Mouse (Mus musculus) liver, postnatal 0 days (tissue): ENCODE measurements around the gene Cbarp. TPM values are rescaled to one million over a fixed set of nuclear protein-coding genes. Genes with fewer than 3 reads are reported as not detected.
A peak's percentile ranks its signal among the peaks of the same experiment; 100 is the strongest.
"Not testable (repeated sequence)": the region's sequence is repeated elsewhere in the genome, so short reads cannot be mapped to it uniquely, and the experiment has no call there.

Source experiments
- ATAC-seq: fragments of 200-750 bp; cut with Nextera tagmentation; 2 replicates; pipeline ENCODE4 v1.8.0; 2017; ENCODE audit warnings: mild to moderate bottlenecking, moderate library complexity
- DNase-seq: peaks from one replicate; pipeline ENCODE4 v3.0.0-alpha.2; 2016
- H3K27ac ChIP-seq: fragments of 300-500 bp; sonication (generic); 2 replicates; pipeline ENCODE4 v1.5.1; 2014; ENCODE audit warnings: antibody characterized with exemption, moderate library complexity, mild to moderate bottlenecking, low read depth
- H3K27me3 ChIP-seq: fragments of 300-500 bp; sonication (generic); 2 replicates; pipeline ENCODE4 v1.6.1; 2014; ENCODE audit warnings: low read length, control low read depth, mixed read lengths; ENCODE audit not compliant: insufficient read depth
- H3K36me3 ChIP-seq: fragments of 300-500 bp; sonication (generic); replicated peaks from 2 replicates; pipeline ENCODE4 v1.6.1; 2014; ENCODE audit warnings: mild to moderate bottlenecking, control low read depth, low read length, moderate library complexity, mixed read lengths; ENCODE audit not compliant: insufficient read depth
- H3K4me1 ChIP-seq: fragments of 300-500 bp; sonication (generic); 2 replicates; pipeline ENCODE4 v1.6.1; 2014; ENCODE audit warnings: antibody characterized with exemption, mild to moderate bottlenecking, control low read depth; ENCODE audit not compliant: insufficient read depth
- H3K4me2 ChIP-seq: fragments of 300-500 bp; sonication (generic); 2 replicates; pipeline ENCODE4 v1.6.1; 2014; ENCODE audit warnings: low read depth, mild to moderate bottlenecking, low read length, moderate library complexity, mixed read lengths
- H3K4me3 ChIP-seq: fragments of 300-500 bp; sonication (generic); 2 replicates; pipeline ENCODE4 v1.5.1; 2014; ENCODE audit warnings: low read depth, low read length
- H3K9ac ChIP-seq: fragments of 300-500 bp; sonication (generic); replicated peaks from 2 replicates; pipeline ENCODE4 v1.6.1; 2014; ENCODE audit warnings: mild to moderate bottlenecking, moderate library complexity
- H3K9me3 ChIP-seq: fragments of 300-500 bp; sonication (generic); 2 replicates; pipeline ENCODE4 v1.6.1; 2016; ENCODE audit warnings: mild to moderate bottlenecking, control low read depth, low read length, mixed read lengths
- CTCF ChIP-seq: sonication (generic); IDR thresholded peaks from 2 replicates; pipeline ENCODE4 v1.5.1; 2016; ENCODE audit warnings: antibody characterized with exemption, low read depth
- EP300 ChIP-seq: IDR thresholded peaks from 2 replicates; pipeline ENCODE4 v1.6.1; 2016; ENCODE audit warnings: antibody characterized with exemption, low read depth, mild to moderate bottlenecking
- WGBS: fragments of 180-500 bp; shearing (Covaris S2); extraction: QIAGEN DNeasy Blood & Tissue Kit; methylation state at CpG from one replicate; pipeline ENCODE4 v1.1.7; 2014; ENCODE audit not compliant: insufficient replicate concordance; 5-methylcytosine and 5-hydroxymethylcytosine counted together
- polyA plus RNA-seq: library from polyadenylated mRNA; unstranded; fragments of >200 nt; fragmentation: Nextera tagmentation; extraction: Ambion mirVana; gene quantifications from 2 replicates; pipeline ENCODE4 v1.2.1, GENCODE M21; 2015

Cbarp gene
- polyA plus RNA-seq, 1 experiment from 2014 or later = 0.18 TPM

DNA sequence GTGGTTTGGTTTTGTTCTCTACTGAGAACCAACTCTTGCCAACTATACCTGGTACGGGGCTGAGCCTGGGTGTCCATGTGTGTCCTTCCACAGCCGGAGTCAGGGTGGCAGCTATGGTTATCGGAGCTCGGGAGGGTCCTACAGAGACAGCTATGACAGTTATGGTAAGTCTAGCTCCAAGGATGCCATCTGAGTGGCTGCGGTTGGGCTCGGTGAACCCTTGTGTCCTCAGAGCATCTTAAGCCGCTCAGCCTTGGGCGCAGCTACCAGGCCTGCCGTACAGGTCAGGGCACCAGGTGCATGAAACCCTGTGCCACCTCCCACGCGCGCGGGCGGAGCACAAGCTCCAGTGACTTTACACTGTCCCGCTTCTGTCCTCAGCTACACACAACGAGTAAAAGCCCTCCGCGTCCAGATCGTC lies 30.0 kb upstream of the Cbarp start:
- ATAC-seq = no peak
- TF ChIP-seq EP300 (no peak), CTCF (no peak)
- no peak for DNase-seq
- Histone ChIP-seq H3K9me3 (no peaks in the 10 kb centered on the region), H3K4me3 (no peak overlapping the region), H3K4me1 (peaks cover 40% of the 10 kb centered on the region), H3K27ac (no peak overlapping the region), H3K27me3 (no peaks in the 10 kb centered on the region), H3K4me2 (no peak overlapping the region), H3K9ac (no peak overlapping the region), H3K36me3 (peaks cover 25% of the 10 kb centered on the region)
- 96% methylated on average over 19 of the region's 19 CpGs for WGBS

DNA sequence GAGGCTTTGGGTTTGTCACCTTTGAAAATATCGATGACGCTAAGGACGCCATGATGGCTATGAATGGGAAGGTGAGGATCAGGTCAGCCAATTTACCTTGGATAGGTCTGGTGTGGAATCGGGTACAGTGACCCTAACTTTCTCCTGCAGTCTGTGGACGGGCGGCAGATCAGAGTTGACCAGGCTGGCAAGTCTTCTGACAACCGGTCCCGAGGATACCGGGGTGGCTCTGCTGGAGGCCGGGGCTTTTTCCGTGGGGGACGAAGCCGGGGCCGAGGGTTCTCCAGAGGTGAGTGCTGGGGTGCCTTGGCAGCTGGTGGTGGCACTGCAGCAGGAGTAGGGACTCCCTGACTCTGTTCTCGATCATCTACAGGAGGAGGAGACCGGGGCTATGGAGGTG lies 29.4 kb upstream of the Cbarp start:
- WGBS = 89% methylated on average over 16 of the region's 16 CpGs
- Histone ChIP-seq H3K9ac (no peak overlapping the region), H3K4me1 (peaks cover 45% of the 10 kb centered on the region), H3K4me2 (no peak overlapping the region), H3K27me3 (no peaks in the 10 kb centered on the region), H3K36me3 (peaks cover 25% of the 10 kb centered on the region), H3K4me3 (no peak overlapping the region), H3K27ac (no peak overlapping the region), H3K9me3 (no peaks in the 10 kb centered on the region)
- DNase-seq (no peak), ATAC-seq (no peak)
- TF ChIP-seq CTCF (no peak), EP300 (no peak)

DNA sequence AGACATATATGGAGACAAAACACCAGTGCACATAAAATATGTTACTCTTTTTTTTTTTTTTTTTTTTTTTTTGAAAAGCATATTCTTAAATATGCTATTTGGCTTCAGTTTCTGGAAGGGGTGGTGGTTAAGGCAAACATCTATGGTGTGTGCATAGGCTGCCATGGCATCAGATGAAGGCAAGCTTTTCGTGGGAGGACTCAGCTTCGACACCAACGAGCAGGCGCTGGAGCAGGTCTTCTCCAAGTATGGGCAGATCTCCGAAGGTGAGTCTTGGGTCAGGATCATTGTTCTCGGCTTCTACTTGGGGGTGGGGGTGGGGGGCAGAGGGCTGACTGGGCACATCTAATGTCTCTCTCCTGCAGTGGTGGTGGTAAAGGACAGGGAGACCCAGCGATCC lies 29.0 kb upstream of the Cbarp start:
- Histone ChIP-seq H3K9me3 (no peaks in the 10 kb centered on the region), H3K9ac (no peak overlapping the region), H3K4me1 (peaks cover 47% of the 10 kb centered on the region), H3K4me3 (no peak overlapping the region), H3K27me3 (no peaks in the 10 kb centered on the region), H3K4me2 (no peak overlapping the region), H3K36me3 (peaks cover 25% of the 10 kb centered on the region), H3K27ac (no peak overlapping the region)
- DNase-seq (no peak), ATAC-seq (no peak)
- TF ChIP-seq EP300 = no peak
- 89% methylated on average over 7 of the region's 7 CpGs for WGBS

DNA sequence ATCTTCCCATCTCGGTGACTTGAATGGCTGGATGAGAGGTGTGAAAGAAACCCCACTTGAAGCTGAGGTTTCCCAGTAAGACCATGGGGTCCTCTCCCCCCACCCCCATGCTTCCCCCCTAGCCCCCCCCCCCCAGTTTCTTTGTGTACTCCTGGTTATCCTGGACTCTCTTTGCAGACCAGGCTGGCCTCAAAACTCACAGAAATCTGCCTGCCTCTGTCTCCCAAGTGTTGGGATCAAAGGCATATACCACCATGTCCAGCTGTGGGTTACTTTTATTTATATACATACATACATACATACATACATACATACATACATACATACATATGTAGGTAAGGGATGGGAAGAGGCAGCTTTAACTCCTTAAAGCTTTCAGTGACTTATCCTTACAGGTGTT lies 28.4 kb upstream of the Cbarp start:
- ATAC-seq = no peak
- Histone ChIP-seq H3K4me3 (peak overlapping the region; percentile 71), H3K9me3 (no peaks in the 10 kb centered on the region), H3K4me2 (peak overlapping the region; percentile 81), H3K4me1 (peaks cover 53% of the 10 kb centered on the region), H3K36me3 (peaks cover 25% of the 10 kb centered on the region), H3K27ac (peak overlapping the region; percentile 99), H3K27me3 (no peaks in the 10 kb centered on the region), H3K9ac (peak overlapping the region; percentile 96; the same call in 1 of the 2 replicates)
- TF ChIP-seq EP300 (no peak), CTCF (no peak)
- no peak for DNase-seq
- 65% methylated on average over 1 of the region's 1 CpGs for WGBS

DNA sequence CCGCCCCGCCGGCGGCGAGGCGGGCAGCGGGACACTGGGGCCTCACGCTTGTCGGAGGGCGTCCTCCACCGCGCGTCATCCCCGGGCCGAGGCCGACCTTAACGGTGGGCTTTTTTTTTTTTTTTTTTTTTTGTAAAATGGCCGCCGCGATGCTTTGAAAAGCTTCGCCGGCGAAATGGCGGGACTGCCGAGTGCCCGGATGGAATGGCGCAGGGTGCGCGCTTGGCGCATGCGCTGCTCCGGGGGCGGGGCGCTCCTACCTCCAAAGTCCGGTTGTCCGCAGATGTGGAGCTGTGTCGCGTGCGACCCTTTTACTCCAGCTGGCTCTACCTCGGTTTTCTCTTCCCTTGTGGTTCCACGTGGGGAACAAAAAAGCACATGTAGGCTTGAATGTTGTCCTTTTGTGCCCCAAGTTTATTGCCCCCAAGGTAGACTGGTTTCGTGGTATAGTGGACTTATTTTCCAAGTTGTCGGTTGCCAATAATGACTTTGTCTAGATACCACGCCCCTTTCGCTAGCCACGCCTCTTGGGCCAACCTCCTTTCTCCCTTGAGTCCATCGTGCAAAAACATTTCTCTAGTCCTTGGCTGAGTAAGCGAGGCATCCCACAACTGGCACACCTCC lies 27.5 kb upstream of the Cbarp start:
- Histone ChIP-seq H3K27me3 (no peaks in the 10 kb centered on the region), H3K4me2 (peak overlapping the region; percentile 81), H3K4me1 (peaks cover 56% of the 10 kb centered on the region), H3K4me3 (peak overlapping the region; percentile 71), H3K9me3 (no peaks in the 10 kb centered on the region), H3K9ac (peak overlapping the region; percentile 96), H3K36me3 (peaks cover 25% of the 10 kb centered on the region), H3K27ac (peak overlapping the region; percentile 99)
- TF ChIP-seq CTCF (no peak), EP300 (peak; percentile 9; the same call in 1 of the 2 replicates)
- peak; percentile 67 for ATAC-seq
- DNase-seq = peak; percentile 96
- under 1% methylated on average over 39 of the region's 48 CpGs for WGBS

DNA sequence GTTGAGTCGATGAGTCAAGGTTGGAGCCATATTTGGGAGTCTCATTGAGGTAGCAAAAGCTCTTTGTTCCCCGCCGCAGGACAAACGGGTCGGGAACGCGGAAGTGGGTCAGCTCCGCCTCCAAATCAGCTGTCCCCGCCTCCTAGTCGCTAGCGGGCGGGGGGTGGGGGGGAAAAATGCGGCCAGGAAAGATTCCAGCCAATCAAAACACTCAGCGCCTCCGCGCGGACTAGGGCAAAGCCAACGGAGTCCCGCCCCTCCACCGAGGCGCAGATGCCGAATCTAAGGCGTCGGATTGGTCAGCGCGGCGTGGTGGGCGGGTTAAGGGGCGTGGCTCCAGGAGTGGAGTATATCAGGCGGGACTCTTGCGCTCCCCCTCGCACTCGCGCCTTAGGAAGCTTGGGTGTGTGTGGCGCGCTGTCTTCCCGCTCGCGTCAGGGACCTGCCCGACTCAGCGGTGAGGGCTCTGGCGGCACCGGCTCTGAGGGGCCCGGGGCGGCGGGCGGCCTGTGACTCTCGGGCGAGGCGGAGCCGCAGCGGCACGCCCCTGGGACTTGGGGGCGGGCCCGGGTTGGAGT lies 26.9 kb upstream of the Cbarp start:
- Histone ChIP-seq H3K4me3 (peak overlapping the region; percentile 71), H3K27me3 (no peaks in the 10 kb centered on the region), H3K4me1 (peaks cover 60% of the 10 kb centered on the region), H3K9ac (peak overlapping the region; percentile 96), H3K27ac (peak overlapping the region; percentile 99), H3K36me3 (peaks cover 25% of the 10 kb centered on the region), H3K4me2 (peak overlapping the region; percentile 81), H3K9me3 (no peaks in the 10 kb centered on the region)
- DNase-seq (peak; percentile 99), ATAC-seq (peak; percentile 87)
- WGBS = 2% methylated on average over 49 of the region's 55 CpGs
- no peak for TF ChIP-seq EP300
- TF ChIP-seq CTCF = no peak

DNA sequence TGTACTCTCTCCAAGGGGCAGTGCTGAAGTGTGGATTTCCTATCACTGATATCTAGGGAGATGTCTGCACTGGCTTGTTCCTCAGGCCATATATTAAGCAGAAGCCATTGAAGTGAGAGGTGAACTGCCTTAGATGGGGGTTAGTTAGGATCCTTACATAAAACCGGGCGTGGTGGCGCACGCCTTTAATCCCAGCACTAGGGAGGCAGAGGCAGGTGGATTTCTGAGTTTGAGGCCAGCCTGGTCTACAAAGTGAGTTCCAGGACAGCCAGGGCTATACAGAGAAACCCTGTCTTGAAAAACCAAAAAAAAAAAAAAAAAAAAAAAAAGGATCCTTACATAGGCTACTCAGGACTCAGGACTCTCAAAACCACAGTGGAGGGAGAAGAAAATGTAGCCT lies 25.5 kb upstream of the Cbarp start:
- not testable (repeated sequence) for H3K4me2 ChIP-seq, DNase-seq, H3K9me3 ChIP-seq, H3K4me3 ChIP-seq, H3K27ac ChIP-seq, H3K27me3 ChIP-seq, ATAC-seq, H3K9ac ChIP-seq
- H3K4me1 ChIP-seq = peaks cover 67% of the 10 kb centered on the region
- WGBS = 93% methylated on average over 4 of the region's 4 CpGs
- peaks cover 14% of the 10 kb centered on the region for H3K36me3 ChIP-seq
